Mouse (Mus musculus): ENCODE data around the gene Cib3. TPM values are rescaled to one million over a fixed set of nuclear protein-coding genes. Genes with fewer than 3 reads are reported as not detected.

Gene Cib3
- polyA plus RNA-seq, 1 experiment from 2014 or later: not detected

DNA sequence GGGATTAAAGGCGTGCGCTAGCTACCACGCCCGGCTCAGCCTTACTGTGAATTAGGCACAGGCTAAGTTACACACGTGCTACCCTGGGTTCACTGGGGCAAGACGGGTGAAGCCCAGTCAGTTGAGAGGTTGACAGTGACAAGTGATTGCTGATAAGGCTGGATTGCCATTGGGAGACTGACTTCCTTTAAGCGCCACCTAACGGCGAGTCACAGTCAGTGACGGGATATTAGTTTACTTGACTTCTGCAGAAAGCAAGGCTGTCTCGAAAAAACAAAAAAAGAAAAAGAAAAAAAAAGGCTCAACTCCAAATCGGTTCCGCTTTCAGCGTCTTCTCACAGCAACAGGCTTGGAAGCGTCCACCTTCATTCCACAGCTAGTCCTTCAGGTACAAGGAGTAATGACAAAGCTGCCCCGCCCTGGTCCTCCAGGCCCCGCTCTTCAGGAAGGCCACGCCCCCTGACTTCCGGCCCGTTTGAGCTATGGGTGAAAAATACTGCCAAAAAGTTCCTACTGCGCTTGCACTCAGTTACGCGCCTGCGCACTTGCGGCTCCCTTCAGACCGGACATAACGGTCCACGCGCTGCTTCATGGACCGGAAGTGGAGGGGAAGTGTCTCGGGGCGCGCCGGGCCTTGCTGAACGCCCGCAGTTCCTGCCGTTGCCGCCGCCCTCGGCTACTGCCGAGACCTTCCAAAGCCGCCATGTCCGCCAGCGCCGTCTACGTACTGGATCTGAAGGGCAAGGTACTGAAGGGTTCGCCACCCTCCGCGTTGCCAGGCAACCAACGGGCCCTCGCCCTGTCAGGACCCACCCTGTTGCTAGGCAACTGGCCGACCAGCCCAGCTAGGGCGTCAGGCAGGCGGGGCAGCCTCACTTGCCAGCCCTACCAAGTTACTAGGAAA lies 27.1 kb upstream of the Cib3 start, which contains the start of gene Ap1m1:
TSS of gene Ap1m1 (plus strand) at position 520 of the 904 bp plus-strand sequence.
- 1% methylated on average over 54 of the region's 54 CpGs for WGBS
- peak within 1 kb of the TSS; percentile 56 for H3K9ac ChIP-seq
- H3K4me3 ChIP-seq (replicated peaks): peak within 1 kb of the TSS; percentile 65
- H3K27ac ChIP-seq: peak within 1 kb of the TSS; percentile 94
- peaks cover 14% of the 10 kb centered on the region for H3K4me1 ChIP-seq (replicated peaks)
- no peaks in the 10 kb centered on the region for H3K27me3 ChIP-seq (replicated peaks)
- ATAC-seq: peak; percentile 96
- H3K36me3 ChIP-seq: no peaks in the 10 kb centered on the region
- H3K4me2 ChIP-seq (replicated peaks): peak within 1 kb of the TSS; percentile 66
- no peaks in the 10 kb centered on the region for H3K9me3 ChIP-seq

GRCm38 (mm10) chr8:72222656-72223055 lies 10.0 kb upstream of the Cib3 start:
- Histone ChIP-seq H3K36me3 (peaks cover 29% of the 10 kb centered on the region), H3K4me3 (replicated peaks) (no peak overlapping the region), H3K4me1 (replicated peaks) (peaks cover 11% of the 10 kb centered on the region; the same call in 1 of the 2 replicates), H3K9ac (no peak overlapping the region), H3K27ac (no peak overlapping the region), H3K27me3 (replicated peaks) (no peaks in the 10 kb centered on the region), H3K9me3 (no peaks in the 10 kb centered on the region), H3K4me2 (replicated peaks) (no peak overlapping the region)
- ATAC-seq: no peak
- WGBS: 88% methylated on average over 5 of the region's 5 CpGs

GRCm38 (mm10) chr8:72220758-72221157 lies 8.1 kb upstream of the Cib3 start:
- peaks cover 29% of the 10 kb centered on the region for H3K36me3 ChIP-seq
- peaks cover 11% of the 10 kb centered on the region; the same call in 1 of the 2 replicates for H3K4me1 ChIP-seq (replicated peaks)
- no peaks in the 10 kb centered on the region for H3K9me3 ChIP-seq
- peak overlapping the region; percentile 70 for H3K4me2 ChIP-seq (replicated peaks)
- no peak overlapping the region for H3K27ac ChIP-seq
- H3K9ac ChIP-seq: no peak overlapping the region
- WGBS: 83% methylated on average over 4 of the region's 4 CpGs
- no peak for ATAC-seq
- peak overlapping the region; percentile 74 for H3K4me3 ChIP-seq (replicated peaks)
- no peaks in the 10 kb centered on the region for H3K27me3 ChIP-seq (replicated peaks)

- Histone ChIP-seq H3K9ac (peak within 1 kb of the TSS; percentile 73), H3K36me3 (peaks cover 29% of the 10 kb centered on the region), H3K4me2 (replicated peaks) (peak within 1 kb of the TSS; percentile 70), H3K27me3 (replicated peaks) (no peaks in the 10 kb centered on the region), H3K9me3 (no peaks in the 10 kb centered on the region), H3K27ac (peak within 1 kb of the TSS; percentile 79), H3K4me1 (replicated peaks) (peaks cover 11% of the 10 kb centered on the region; the same call in 1 of the 2 replicates), H3K4me3 (replicated peaks) (peak within 1 kb of the TSS; percentile 74)
- 11% methylated on average over 39 of the region's 39 CpGs for WGBS
- ATAC-seq: peak; percentile 99
Observed at GRCm38 (mm10) chr8:72219541-72220363, 7.1 kb upstream of the Cib3 start, which contains the start of gene Fam32a. Gene Fam32a, plus strand, starts transcription at chr8:72219730.

- H3K36me3 ChIP-seq: peaks cover 25% of the 10 kb centered on the region
- H3K4me3 ChIP-seq (replicated peaks): peak overlapping the region; percentile 74; the same call in 1 of the 2 replicates
- H3K27ac ChIP-seq: no peak overlapping the region
- no peak overlapping the region for H3K9ac ChIP-seq
- H3K4me1 ChIP-seq (replicated peaks): peaks cover 11% of the 10 kb centered on the region; the same call in 1 of the 2 replicates
- H3K4me2 ChIP-seq (replicated peaks): peak overlapping the region; percentile 70
- no peaks in the 10 kb centered on the region for H3K27me3 ChIP-seq (replicated peaks)
- 79% methylated on average over 10 of the region's 10 CpGs for WGBS
- no peaks in the 10 kb centered on the region for H3K9me3 ChIP-seq
- peak; percentile 9; the same call in 1 of the 2 replicates for ATAC-seq
Observed at GRCm38 (mm10) chr8:72218781-72219540, 6.3 kb upstream of the Cib3 start.

DNA sequence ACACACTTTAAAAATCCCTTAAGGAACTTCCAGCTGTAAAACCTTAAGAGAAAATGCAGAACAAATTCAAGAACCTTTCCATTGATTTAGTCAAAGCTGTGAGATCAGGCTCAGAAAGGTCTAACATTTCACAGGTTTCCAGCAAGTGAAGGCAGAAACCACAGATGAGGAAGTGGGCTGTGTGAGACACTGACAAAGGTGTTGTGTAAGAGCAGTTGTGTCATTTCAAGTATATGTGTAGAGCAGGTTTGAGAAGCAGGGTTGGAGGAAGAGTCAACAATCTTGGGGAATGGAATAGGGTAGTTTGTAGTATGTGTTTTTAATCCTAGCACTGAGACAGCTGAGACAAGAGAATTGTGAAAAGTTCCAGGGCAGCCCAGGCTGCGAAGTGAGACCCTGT lies 3.2 kb upstream of the Cib3 start:
- H3K36me3 ChIP-seq: no peaks in the 10 kb centered on the region
- H3K4me1 ChIP-seq (replicated peaks): peaks cover 7% of the 10 kb centered on the region; the same call in 1 of the 2 replicates
- 48% methylated on average over 1 of the region's 1 CpGs for whole genome bisulfite sequencing
- H3K27ac ChIP-seq: no peak overlapping the region
- H3K4me3 ChIP-seq (replicated peaks): no peak overlapping the region
- no peak overlapping the region for H3K4me2 ChIP-seq (replicated peaks)
- H3K27me3 ChIP-seq (replicated peaks): 0 out of 2 replicates have a peak, but pooled peaks cover 2% of the 10 kb centered on the region
- H3K9me3 ChIP-seq: no peaks in the 10 kb centered on the region
- no peak overlapping the region for H3K9ac ChIP-seq
- ATAC-seq: no peak

DNA sequence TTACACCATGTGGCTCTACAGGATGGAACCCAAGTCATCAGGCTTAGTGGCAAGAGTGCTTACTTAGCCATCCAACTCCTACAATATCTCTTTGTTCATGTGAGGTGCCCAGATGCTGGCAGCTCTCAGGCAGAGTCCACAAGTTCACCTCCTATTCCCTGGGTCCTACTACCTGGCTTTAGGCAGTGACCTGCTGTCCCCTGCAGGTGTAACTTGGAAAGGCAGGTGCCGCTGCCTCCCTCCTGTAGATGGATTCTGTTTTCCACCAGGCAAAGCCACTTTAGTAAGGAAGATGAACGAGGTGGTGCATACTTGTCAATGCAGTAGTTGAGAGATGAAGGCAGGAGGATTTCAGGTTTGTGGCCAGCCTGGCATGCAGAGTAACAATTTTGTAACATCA lies 2.4 kb upstream of the Cib3 start:
- ATAC-seq: no peak

GRCm38 (mm10) chr8:72213536-72213935 lies 899 bp upstream of the Cib3 start, which contains the start of gene Gm11034:
Gene Gm11034, minus strand, starts transcription at chr8:72213636.
- Histone ChIP-seq H3K9ac (no peak within 1 kb of the TSS), H3K27ac (no peak within 1 kb of the TSS), H3K36me3 (no peaks in the 10 kb centered on the region), H3K4me3 (replicated peaks) (no peak within 1 kb of the TSS), H3K4me2 (replicated peaks) (no peak within 1 kb of the TSS), H3K27me3 (replicated peaks) (0 out of 2 replicates have a peak, but pooled peaks cover 2% of the 10 kb centered on the region), H3K9me3 (no peaks in the 10 kb centered on the region), H3K4me1 (replicated peaks) (no peaks in the 10 kb centered on the region)
- ATAC-seq: no peak
- 71% methylated on average over 4 of the region's 4 CpGs for WGBS

More for the DNA sequence above, 2.4 kb upstream of the Cib3 start:
- H3K9ac ChIP-seq: no peak overlapping the region
- H3K36me3 ChIP-seq: no peaks in the 10 kb centered on the region
- no peaks in the 10 kb centered on the region for H3K4me1 ChIP-seq (replicated peaks)
- H3K4me3 ChIP-seq (replicated peaks): no peak overlapping the region
- no peaks in the 10 kb centered on the region for H3K9me3 ChIP-seq
- no peak overlapping the region for H3K4me2 ChIP-seq (replicated peaks)
- 0 out of 2 replicates have a peak, but pooled peaks cover 2% of the 10 kb centered on the region for H3K27me3 ChIP-seq (replicated peaks)
- no peak overlapping the region for H3K27ac ChIP-seq
- WGBS: 47% methylated on average over 2 of the region's 2 CpGs

DNA sequence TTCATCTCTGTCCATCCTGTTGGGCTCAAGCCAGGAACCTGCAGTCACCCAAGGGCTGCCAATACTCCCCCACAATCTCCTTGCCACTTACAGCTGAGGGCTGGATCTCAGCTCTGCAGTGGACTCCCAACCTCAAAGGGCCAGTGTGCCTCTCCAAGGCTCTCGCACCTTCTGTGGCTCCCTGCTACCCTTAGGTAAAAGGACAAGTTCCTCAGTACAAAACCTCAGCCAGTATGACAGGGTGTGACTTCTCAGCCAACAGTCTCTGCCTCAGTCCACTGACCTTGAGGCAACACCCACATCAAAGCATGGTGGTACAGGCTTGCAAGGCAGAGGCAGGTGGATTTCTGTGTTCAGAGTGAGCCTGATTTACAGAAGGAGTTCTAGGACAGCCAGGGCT lies 791 bp downstream of the Cib3 start:
- no peak overlapping the region for H3K4me3 ChIP-seq (replicated peaks)
- no peak for ATAC-seq
- H3K36me3 ChIP-seq: no peaks in the 10 kb centered on the region
- 68% methylated on average over 1 of the region's 1 CpGs for WGBS
- H3K9me3 ChIP-seq: no peaks in the 10 kb centered on the region
- 0 out of 2 replicates have a peak, but pooled peaks cover 2% of the 10 kb centered on the region for H3K27me3 ChIP-seq (replicated peaks)
- no peaks in the 10 kb centered on the region for H3K4me1 ChIP-seq (replicated peaks)
- H3K9ac ChIP-seq: no peak overlapping the region
- H3K4me2 ChIP-seq (replicated peaks): no peak overlapping the region
- H3K27ac ChIP-seq: no peak overlapping the region

DNA sequence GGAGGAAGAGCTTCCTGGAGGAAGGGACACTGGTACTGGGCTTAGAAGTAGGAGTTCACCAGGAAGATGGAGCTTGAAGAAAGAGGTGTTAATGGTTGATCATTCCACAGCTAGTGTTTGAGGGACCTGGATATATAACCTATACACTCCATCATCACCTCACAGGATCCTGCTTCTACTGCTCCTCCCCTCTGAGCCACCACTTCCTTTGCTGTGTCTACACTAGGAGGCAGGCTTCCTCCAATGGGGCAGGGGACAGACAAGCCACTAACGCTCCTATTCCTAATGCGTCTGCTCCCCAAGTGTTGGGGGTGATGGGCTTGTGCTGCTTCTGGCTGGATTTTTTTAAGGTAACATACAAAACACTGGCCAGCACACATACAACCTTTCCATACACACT lies 1.9 kb downstream of the Cib3 start:
- no peaks in the 10 kb centered on the region for H3K4me1 ChIP-seq (replicated peaks)
- ATAC-seq: peak; percentile 27; the same call in 1 of the 2 replicates
- H3K4me3 ChIP-seq (replicated peaks): no peak overlapping the region
- no peaks in the 10 kb centered on the region for H3K9me3 ChIP-seq
- 0 out of 2 replicates have a peak, but pooled peaks cover 2% of the 10 kb centered on the region for H3K27me3 ChIP-seq (replicated peaks)
- H3K36me3 ChIP-seq: no peaks in the 10 kb centered on the region
- no peak overlapping the region for H3K9ac ChIP-seq
- no peak overlapping the region for H3K27ac ChIP-seq
- 67% methylated on average over 2 of the region's 2 CpGs for WGBS
- no peak overlapping the region for H3K4me2 ChIP-seq (replicated peaks)

DNA sequence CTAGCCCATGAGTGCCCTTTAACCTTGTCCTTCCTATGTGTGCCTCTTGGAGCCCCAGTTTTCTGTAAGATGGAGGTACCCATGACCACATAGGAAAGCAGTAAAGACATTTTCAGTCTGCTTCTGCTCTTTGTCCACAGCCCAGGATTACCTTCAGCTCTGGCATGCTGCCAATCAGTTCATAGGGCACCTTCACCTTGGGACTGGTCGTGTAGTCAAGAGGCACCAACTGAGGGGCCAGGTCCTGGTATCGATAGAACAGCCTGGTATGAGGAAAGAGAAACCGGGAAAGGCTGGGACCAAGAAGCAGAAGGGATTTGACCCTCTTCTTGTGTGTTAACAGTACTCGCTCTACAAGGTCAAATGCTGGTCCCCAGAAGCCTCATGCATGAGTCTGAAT lies 2.4 kb downstream of the Cib3 start:
- WGBS: 53% methylated on average over 4 of the region's 4 CpGs
- Histone ChIP-seq H3K4me2 (replicated peaks) (no peak overlapping the region), H3K27me3 (replicated peaks) (0 out of 2 replicates have a peak, but pooled peaks cover 2% of the 10 kb centered on the region), H3K9ac (no peak overlapping the region), H3K27ac (no peak overlapping the region), H3K4me1 (replicated peaks) (no peaks in the 10 kb centered on the region), H3K9me3 (no peaks in the 10 kb centered on the region), H3K36me3 (no peaks in the 10 kb centered on the region), H3K4me3 (replicated peaks) (no peak overlapping the region)
- ATAC-seq: peak; percentile 79
